Mouse (Mus musculus): Measurements from ENCODE around the gene H2afb1.
"Not testable (repeated sequence)": the region's sequence is repeated elsewhere in the genome, so short reads cannot be mapped to it uniquely, and the experiment has no call there.

The H2afb1 gene

DNA sequence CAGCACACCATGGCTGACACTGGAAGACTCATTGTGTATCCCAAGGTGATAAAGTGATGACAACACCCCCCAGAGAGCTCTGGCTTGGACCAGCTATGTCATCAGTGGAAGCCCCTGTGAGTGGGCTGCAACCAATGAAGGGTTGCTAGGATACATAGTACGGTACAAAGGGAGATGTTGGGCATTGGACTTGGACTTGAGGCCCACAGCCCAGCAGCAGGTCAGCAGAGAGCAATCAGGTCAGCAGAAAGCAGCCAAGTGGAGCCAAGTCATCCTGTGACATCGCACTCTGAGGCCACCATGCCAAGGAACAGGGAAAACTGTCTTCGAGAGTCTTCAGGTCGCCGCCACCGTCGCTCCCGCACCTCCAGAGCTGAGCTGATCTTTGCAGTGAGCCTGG lies at the start of gene H2afb1:
Gene H2afb1, plus strand, starts transcription at position 301 of the 400 bp plus-strand sequence.
- DNase-seq (ENCODE audit: low read depth, low spot score) = not testable (repeated sequence)

DNA sequence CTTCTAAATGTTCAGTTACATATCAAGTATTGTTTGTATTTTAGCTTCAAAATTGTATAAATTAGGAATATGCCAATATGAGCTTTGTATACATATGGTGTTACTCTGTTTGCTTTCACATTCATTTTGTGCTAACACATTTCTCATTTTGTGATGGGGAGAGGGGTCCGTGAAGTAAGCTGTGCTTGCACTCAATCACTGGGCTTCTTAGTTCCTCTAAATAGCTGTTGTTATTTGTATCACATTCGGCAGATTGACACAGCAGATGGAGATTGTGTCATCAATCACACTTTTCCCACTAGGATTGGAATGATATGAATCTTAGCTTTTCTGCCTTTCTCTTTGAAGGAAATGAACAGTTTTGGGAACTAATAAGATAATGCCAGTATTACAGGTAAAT lies 21.5 kb downstream of the H2afb1 start:
- no peak for DNase-seq (ENCODE audit: low read depth, low spot score)

Data from mesoderm, embryonic 11.5 days (tissue).